In genomic region chr2:172940003-172940798, GRCm38 (mm10) we compare ENCODE assay signal across 8 mouse cellular contexts. TPM values are rescaled to one million over a fixed set of nuclear protein-coding genes. Genes with fewer than 3 reads are reported as not detected.
A peak's percentile ranks its signal among the peaks of the same experiment; 100 is the strongest.
DNase-seq lines count a peak whose midpoint lies in the region; ATAC-seq and TF ChIP-seq lines count a peak whose summit lies in the region.

Gene Bmp7, minus strand, starts transcription at chr2:172940321.

- H3K4me1 ChIP-seq in heart, adult 2 months (ENCODE audit: control insufficient read depth, insufficient read depth, low read length) = no peaks in the 10 kb centered on the region
- peaks cover 13% of the 10 kb centered on the region for H3K4me1 ChIP-seq in liver, embryonic 11.5 days (replicated peaks; ENCODE audit: control insufficient read depth, insufficient read depth, low read length)
- H3K4me1 ChIP-seq in thymus, adult 2 months (replicated peaks; ENCODE audit: control insufficient read depth, insufficient read depth, low read length) = peaks cover 44% of the 10 kb centered on the region

- intact Hi-C loops in gastrocnemius, adult 2 months (cut with DNase I) = no loop called here
- intact Hi-C loops in heart, adult 2 months (cut with DNase I) = loop anchor here (2.0 kb wide), 1 partner anchor 109 kb away; no protein-coding TSS in a partner anchor

- TF ChIP-seq CTCF in gastrocnemius, adult 2 months (IDR thresholded peaks at IDR 0.05) = no peak
- no peak for TF ChIP-seq CTCF in heart, adult 2 months (IDR thresholded peaks at IDR 0.05)
- TF ChIP-seq CTCF in thymus, adult 2 months (IDR thresholded peaks at IDR 0.05; ENCODE audit: borderline replicate concordance, control insufficient read depth, extremely low read depth, insufficient read depth, low read length, poor library complexity) = no peak

- no peak for TF ChIP-seq POLR2A in heart, adult 2 months (IDR thresholded peaks at IDR 0.05; ENCODE audit: insufficient read depth, low read depth, low read length)
- TF ChIP-seq POLR2A in thymus, adult 2 months (IDR thresholded peaks at IDR 0.05; ENCODE audit: control insufficient read depth, extremely low read depth, insufficient read depth, low read length, poor library complexity) = no peak

- TF ChIP-seq EP300 in heart, adult 2 months (IDR thresholded peaks at IDR 0.05; ENCODE audit: insufficient read depth, low read depth, low read length) = no peak

- under 1% methylated on average over 74 of the region's 82 CpGs for WGBS in heart, adult 2 months
- under 1% methylated on average over 82 of the region's 82 CpGs for WGBS in liver, embryonic 11.5 days
- under 1% methylated on average over 82 of the region's 82 CpGs for WGBS in thymus, adult 2 months

- ATAC-seq in liver, embryonic 11.5 days (replicated peaks; ENCODE audit: low FRiP score) = peak; percentile 61; the same call in 1 of the 2 replicates

- no peaks in the 10 kb centered on the region for H3K9me3 ChIP-seq in liver, embryonic 11.5 days (ENCODE audit: control insufficient read depth, low read length)

- H3K36me3 ChIP-seq in heart, adult 2 months (ENCODE audit: control insufficient read depth, insufficient read depth, low read length) = no peaks in the 10 kb centered on the region
- no peaks in the 10 kb centered on the region for H3K36me3 ChIP-seq in liver, embryonic 11.5 days (ENCODE audit: control insufficient read depth, insufficient read depth, low read length)
- no peaks in the 10 kb centered on the region for H3K36me3 ChIP-seq in thymus, adult 2 months (ENCODE audit: control insufficient read depth, insufficient read depth, low read length)

- peak within 1 kb of the TSS; percentile 78 for H3K4me3 ChIP-seq in gastrocnemius, adult 2 months
- peak within 1 kb of the TSS; percentile 49 for H3K4me3 ChIP-seq in heart, adult 2 months
- H3K4me3 ChIP-seq in liver, embryonic 11.5 days (ENCODE audit: low read depth, low read length) = peak within 1 kb of the TSS; percentile 55
- peak within 1 kb of the TSS; percentile 64 for H3K4me3 ChIP-seq in thymus, adult 2 months (ENCODE audit: control insufficient read depth, insufficient read depth, low read length)

- H3K79me2 ChIP-seq in heart, adult 2 months (replicated peaks; ENCODE audit: control insufficient read depth, insufficient read depth, low read length) = no peaks in the 10 kb centered on the region

- peak within 1 kb of the TSS; percentile 81 for H3K4me2 ChIP-seq in liver, embryonic 11.5 days

- no peak within 1 kb of the TSS for H3K9ac ChIP-seq in heart, adult 2 months (ENCODE audit: low read depth, low read length)
- H3K9ac ChIP-seq in liver, embryonic 11.5 days (ENCODE audit: low read depth, low read length) = peak within 1 kb of the TSS; percentile 48

- DNase-seq in gastrocnemius, adult 2 months = peak; percentile 72
- no peak for DNase-seq in gastrocnemius, adult 18-20 months (ENCODE audit: low spot score)
- peak; percentile 79 for DNase-seq in embryo, embryonic 10 days (ENCODE audit: low spot score)
- DNase-seq in heart, adult 2 months = peak; percentile 47 to 63
- peak; percentile 83 for DNase-seq in kidney, adult 8-10 months
- peak; percentile 80 for DNase-seq in liver, embryonic 11.5 days (ENCODE audit: low spot score)
- peak; percentile 80 for DNase-seq in naive thymus-derived CD4-positive, alpha-beta T cell, adult 2 months (ENCODE audit: low read depth)
- peak; percentile 82 for DNase-seq in thymus, adult 2 months

- H3K27me3 ChIP-seq in heart, adult 2 months (ENCODE audit: control insufficient read depth, insufficient read depth, low read length) = peaks cover 6% of the 10 kb centered on the region
- H3K27me3 ChIP-seq in liver, embryonic 11.5 days (replicated peaks; ENCODE audit: control insufficient read depth, insufficient read depth, low read length) = peaks cover 83% of the 10 kb centered on the region
- H3K27me3 ChIP-seq in thymus, adult 2 months (ENCODE audit: control insufficient read depth, insufficient read depth, low read length) = no peaks in the 10 kb centered on the region

- peak within 1 kb of the TSS; percentile 46 for H3K27ac ChIP-seq in gastrocnemius, adult 2 months
- no peak within 1 kb of the TSS for H3K27ac ChIP-seq in heart, adult 2 months
- H3K27ac ChIP-seq in liver, embryonic 11.5 days (ENCODE audit: low read depth, low read length) = peak within 1 kb of the TSS; percentile 43
- H3K27ac ChIP-seq in thymus, adult 2 months (ENCODE audit: control insufficient read depth, insufficient read depth, low read length) = no peak within 1 kb of the TSS

RNA-seq across cellular contexts. Expression of gene Bmp7, which starts in this region (rescaled TPM):
- under 1 TPM; 0.23 to 0.45 TPM for total RNA-seq in gastrocnemius, adult 2 months (2021)
- under 1 TPM; 0.45 to 0.68 TPM for total RNA-seq in gastrocnemius, adult 18-20 months (2021)
- total RNA-seq in heart, adult 2 months (2021) = under 1 TPM; 0.86 to 0.94 TPM
- polyA plus RNA-seq in heart, adult 2 months (2012; rRNA removed) = 1.4 and 2.1 TPM in 2 replicates
- 7.9 and 9.1 TPM in 2 replicates for polyA plus RNA-seq in liver, embryonic 11.5 days (2014; fragmentation: Nextera tagmentation; extraction: Ambion mirVana)
- 25.3 and 26.5 TPM in 2 replicates for polyA plus RNA-seq in thymus, adult 2 months (2012; rRNA removed)

Comparison
In these comparisons a context has a peak if more than half of its experiments do, and no peak if none do; other contexts are left out.
1. Peak in DNase-seq, H3K4me3 ChIP-seq and H3K27ac ChIP-seq in gastrocnemius, adult 2 months; RNA of the gene not detected or under 1 TPM.